ENCODE assay signal across 27 mouse cellular contexts in genomic region chr9:83981234-83981633, GRCm38 (mm10). TPM values are rescaled to one million over a fixed set of nuclear protein-coding genes. Genes with fewer than 3 reads are reported as not detected.
DNase-seq lines count a peak whose midpoint lies in the region; ATAC-seq and TF ChIP-seq lines count a peak whose summit lies in the region.
"Had no signal": no experiment of that assay in that cellular context is flagged by ENCODE, and none has a peak within 500 bp of the region (broad histone marks: within the 10 kb centered on the region; RNA-seq: fewer than 3 reads in every experiment).

No protein-coding gene starts in this region.

- intact Hi-C loops in heart, postnatal 25 days (cut with DNase I), result no loop called here

- H3K27me3 ChIP-seq in forebrain, postnatal 0 days (ENCODE audit: insufficient read depth, low read length), result no peaks in the 10 kb centered on the region
- H3K27me3 ChIP-seq in forebrain, embryonic 15.5 days, result no peaks in the 10 kb centered on the region
- H3K27me3 ChIP-seq: CH12.LX; embryonic facial prominence, embryonic 13.5 days; embryonic facial prominence, embryonic 15.5 days; forebrain, embryonic 12.5 days; Patski had no signal

- no peaks in the 10 kb centered on the region for H3K36me3 ChIP-seq in forebrain, postnatal 0 days (ENCODE audit: insufficient read depth)
- H3K36me3 ChIP-seq in forebrain, embryonic 15.5 days, result no peaks in the 10 kb centered on the region
- H3K36me3 ChIP-seq: embryonic facial prominence, embryonic 15.5 days; forebrain, embryonic 12.5 days; G1E had no signal

- DNase-seq in forebrain, postnatal 0 days, result no peak
- DNase-seq in heart, adult 11 months, result peak; percentile 34
- no peak for DNase-seq in heart, postnatal 25 days (ENCODE audit: low spot score)
- DNase-seq in brain, adult 2 months (ENCODE audit: low read depth, low spot score), result peak; percentile 66
- DNase-seq: adrenal gland, adult 8-10 months; adrenal gland, postnatal 14 days; adrenal gland, postnatal 36 days; B cell, adult 2 months; cerebellum, adult 11 months; cerebellum, adult 18-20 months; cerebellum, adult 8-10 months; cerebellum, adult 9-11 months; cerebellum, postnatal 14 days; cerebellum, postnatal 36 days; embryo, embryonic 11 days had no signal

- H3K4me3 ChIP-seq in forebrain, postnatal 0 days (ENCODE audit: low read depth, low read length), result no peak overlapping the region
- no peak overlapping the region for H3K4me3 ChIP-seq in forebrain, embryonic 15.5 days
- H3K4me3 ChIP-seq: embryonic facial prominence, embryonic 13.5 days; embryonic facial prominence, embryonic 15.5 days; erythroblast, embryonic 14.5 days; forebrain, embryonic 10.5 days; forebrain, embryonic 12.5 days had no signal

- no peak overlapping the region for H3K27ac ChIP-seq in forebrain, postnatal 0 days (ENCODE audit: low read depth, low read length)
- H3K27ac ChIP-seq in forebrain, embryonic 15.5 days (replicated peaks), result no peak overlapping the region
- H3K27ac ChIP-seq: embryonic facial prominence, embryonic 13.5 days; embryonic facial prominence, embryonic 15.5 days; forebrain, embryonic 10.5 days; forebrain, embryonic 12.5 days had no signal

- no peak overlapping the region for H3K4me2 ChIP-seq in forebrain, postnatal 0 days (ENCODE audit: low read depth)
- H3K4me2 ChIP-seq in forebrain, embryonic 15.5 days (replicated peaks), result no peak overlapping the region
- H3K4me2 ChIP-seq: embryonic facial prominence, embryonic 13.5 days; embryonic facial prominence, embryonic 15.5 days; forebrain, embryonic 12.5 days had no signal

- no peaks in the 10 kb centered on the region for H3K4me1 ChIP-seq in forebrain, postnatal 0 days (ENCODE audit: insufficient read depth)
- no peaks in the 10 kb centered on the region for H3K4me1 ChIP-seq in forebrain, embryonic 15.5 days
- H3K4me1 ChIP-seq: embryonic facial prominence, embryonic 13.5 days; embryonic facial prominence, embryonic 15.5 days; forebrain, embryonic 10.5 days; forebrain, embryonic 12.5 days had no signal

- no peak overlapping the region for H3K9ac ChIP-seq in forebrain, postnatal 0 days
- H3K9ac ChIP-seq in forebrain, embryonic 15.5 days (replicated peaks), result no peak overlapping the region
- H3K9ac ChIP-seq: embryonic facial prominence, embryonic 13.5 days; embryonic facial prominence, embryonic 15.5 days; forebrain, embryonic 12.5 days had no signal

- no peak for TF ChIP-seq CTCF in forebrain, postnatal 0 days (IDR thresholded peaks at IDR 0.05; ENCODE audit: low read depth)

- 78% methylated on average over 7 of the region's 7 CpGs for WGBS in forebrain, postnatal 0 days
- WGBS in forebrain, embryonic 15.5 days, result 85% methylated on average over 7 of the region's 7 CpGs

- peak; percentile 38; the same call in 1 of the 2 replicates for ATAC-seq in forebrain, postnatal 0 days
- no peak for ATAC-seq in forebrain, embryonic 15.5 days (replicated peaks)
- ATAC-seq: activated CD4-positive, CD25-positive, alpha-beta regulatory T cell, adult 4 months; CD4-positive, CD25-positive, alpha-beta regulatory T cell, adult 4 months; forebrain, embryonic 14.5 days; Patski had no signal

- 0 out of 2 replicates have a peak, but pooled peaks cover 4% of the 10 kb centered on the region for H3K9me3 ChIP-seq in forebrain, postnatal 0 days (ENCODE audit: low read length)
- no peaks in the 10 kb centered on the region for H3K9me3 ChIP-seq in forebrain, embryonic 15.5 days
- H3K9me3 ChIP-seq: embryonic facial prominence, embryonic 13.5 days; embryonic facial prominence, embryonic 15.5 days; forebrain, embryonic 12.5 days; G1E had no signal

RNA-seq across cellular contexts. Expression of gene Bckdhb, which starts 56.3 kb away (rescaled TPM):
- total RNA-seq in forebrain, postnatal 0 days (2014; rRNA removed), result 14.2 and 18.3 TPM in 2 replicates
- 33.5 and 34.8 TPM in 2 replicates for polyA plus RNA-seq in forebrain, postnatal 0 days (2015; fragmentation: Nextera tagmentation; extraction: Ambion mirVana)
- polyA plus RNA-seq in forebrain, embryonic 15.5 days (2015; fragmentation: Nextera tagmentation; extraction: Ambion mirVana), result 34.2 and 36.0 TPM in 2 replicates
- 100 to 1,000 TPM in 1 of 2 experiments, 10 to 100 TPM in 1; 92.4 to 100 TPM for total RNA-seq in heart, postnatal 25 days (2021)

Comparison
In these comparisons a context has a peak if more than half of its experiments do, and no peak if none do; other contexts are left out.
1. DNase-seq: peak in heart, adult 11 months (single experiment) and brain, adult 2 months (single experiment); none in forebrain, postnatal 0 days (single experiment) and heart, postnatal 25 days (single experiment).